Mouse (Mus musculus): ENCODE data around the gene Gdf5. TPM values are rescaled to one million over a fixed set of nuclear protein-coding genes. Genes with fewer than 3 reads are reported as not detected.

Gdf5 gene
- total RNA-seq, 1 experiment = 0.09 TPM

GRCm38 (mm10) chr2:155941697-155942442, 3.3 kb downstream of the Gdf5 start:
- H3K36me3 ChIP-seq (ENCODE audit: control insufficient read depth, insufficient read depth, low read length, poor library complexity, severe bottlenecking) = no peaks in the 10 kb centered on the region
- H3K27ac ChIP-seq (ENCODE audit: insufficient read depth, low read depth, low read length, poor library complexity, severe bottlenecking) = no peak overlapping the region
- no peak for TF ChIP-seq ZC3H11A (IDR thresholded peaks at IDR 0.05; ENCODE audit: borderline replicate concordance, low read depth, low read length)
- TF ChIP-seq CHD2 (IDR thresholded peaks at IDR 0.05; ENCODE audit: low read depth, low read length) = no peak
- no peak for TF ChIP-seq ZNF384 (IDR thresholded peaks at IDR 0.05; ENCODE audit: low read depth, low read length)
- no peak for TF ChIP-seq MAFK (IDR thresholded peaks at IDR 0.05; ENCODE audit: insufficient read depth, low read depth, low read length)
- TF ChIP-seq HCFC1 (IDR thresholded peaks at IDR 0.05; ENCODE audit: borderline replicate concordance, insufficient read depth, low read length) = no peak
- peak overlapping the region; percentile 23 to 47; a peak in 3 of 4 replicates for H3K4me3 ChIP-seq (ENCODE audit: insufficient read depth in 1 of 2, low read depth in 1 of 2, low read length in 2 of 2, poor library complexity in 1 of 2, severe bottlenecking in 1 of 2)
- H3K4me1 ChIP-seq (ENCODE audit: control insufficient read depth in 2 of 2, insufficient read depth in 2 of 2, low read length in 2 of 2, poor library complexity in 1 of 2) = peaks cover 1 to 12% of the 10 kb centered on the region in 2 experiments; a peak in 1 of 4 replicates
- H3K9ac ChIP-seq (ENCODE audit: insufficient read depth, low read depth, low read length, poor library complexity, severe bottlenecking) = peak overlapping the region; percentile 15
- H3K9me3 ChIP-seq (ENCODE audit: control insufficient read depth, insufficient read depth, low read depth, low read length) = no peaks in the 10 kb centered on the region
- in situ Hi-C loops (cut with MboI; ENCODE audit: low sequenced_read_pairs in 2 of 2, unreplicated experiment in 2 of 2) = no loop called here
- no peak for DNase-seq (ENCODE audit: low read depth, low spot score)

GRCm38 (mm10) chr2:155940681-155941080, 4.5 kb downstream of the Gdf5 start, which contains the start of gene Gm15557:
Gene Gm15557 (plus strand): TSS chr2:155940728.
- no peaks in the 10 kb centered on the region for H3K36me3 ChIP-seq (ENCODE audit: control insufficient read depth, insufficient read depth, low read length, poor library complexity, severe bottlenecking)
- H3K27ac ChIP-seq (ENCODE audit: insufficient read depth, low read depth, low read length, poor library complexity, severe bottlenecking) = no peak within 1 kb of the TSS
- H3K9me3 ChIP-seq (ENCODE audit: control insufficient read depth, insufficient read depth, low read depth, low read length) = no peaks in the 10 kb centered on the region
- no peak for DNase-seq (ENCODE audit: low read depth, low spot score)
- TF ChIP-seq CHD2 (IDR thresholded peaks at IDR 0.05; ENCODE audit: low read depth, low read length) (no peak), MAFK (IDR thresholded peaks at IDR 0.05; ENCODE audit: insufficient read depth, low read depth, low read length) (no peak), HCFC1 (IDR thresholded peaks at IDR 0.05; ENCODE audit: borderline replicate concordance, insufficient read depth, low read length) (no peak), ZC3H11A (IDR thresholded peaks at IDR 0.05; ENCODE audit: borderline replicate concordance, low read depth, low read length) (no peak), ZNF384 (IDR thresholded peaks at IDR 0.05; ENCODE audit: low read depth, low read length) (no peak)
- H3K4me1 ChIP-seq (ENCODE audit: control insufficient read depth in 2 of 2, insufficient read depth in 2 of 2, low read length in 2 of 2, poor library complexity in 1 of 2) = peaks cover 0 to 12% of the 10 kb centered on the region in 2 experiments; a peak in 1 of 4 replicates
- H3K4me3 ChIP-seq (ENCODE audit: insufficient read depth in 1 of 2, low read depth in 1 of 2, low read length in 2 of 2, poor library complexity in 1 of 2, severe bottlenecking in 1 of 2) = no peak within 1 kb of the TSS
- in situ Hi-C loops (cut with MboI; ENCODE audit: low sequenced_read_pairs in 2 of 2, unreplicated experiment in 2 of 2) = no loop called here
- no peak within 1 kb of the TSS for H3K9ac ChIP-seq (ENCODE audit: insufficient read depth, low read depth, low read length, poor library complexity, severe bottlenecking)

- DNase-seq (ENCODE audit: low read depth, low spot score) = no peak
- H3K27ac ChIP-seq (ENCODE audit: insufficient read depth, low read depth, low read length, poor library complexity, severe bottlenecking) = no peak overlapping the region
- no peaks in the 10 kb centered on the region for H3K9me3 ChIP-seq (ENCODE audit: control insufficient read depth, insufficient read depth, low read depth, low read length)
- TF ChIP-seq ZNF384 (IDR thresholded peaks at IDR 0.05; ENCODE audit: low read depth, low read length) = no peak
- TF ChIP-seq HCFC1 (IDR thresholded peaks at IDR 0.05; ENCODE audit: borderline replicate concordance, insufficient read depth, low read length) = no peak
- no peak for TF ChIP-seq CHD2 (IDR thresholded peaks at IDR 0.05; ENCODE audit: low read depth, low read length)
- no peak for TF ChIP-seq MAFK (IDR thresholded peaks at IDR 0.05; ENCODE audit: insufficient read depth, low read depth, low read length)
- TF ChIP-seq ZC3H11A (IDR thresholded peaks at IDR 0.05; ENCODE audit: borderline replicate concordance, low read depth, low read length) = no peak
- H3K9ac ChIP-seq (ENCODE audit: insufficient read depth, low read depth, low read length, poor library complexity, severe bottlenecking) = no peak overlapping the region
- H3K4me1 ChIP-seq (ENCODE audit: control insufficient read depth in 2 of 2, insufficient read depth in 2 of 2, low read length in 2 of 2, poor library complexity in 1 of 2) = peaks cover 0 to 10% of the 10 kb centered on the region in 2 experiments; a peak in 1 of 4 replicates
- in situ Hi-C loops (cut with MboI; ENCODE audit: low sequenced_read_pairs in 2 of 2, unreplicated experiment in 2 of 2) = no loop called here
- H3K4me3 ChIP-seq (ENCODE audit: insufficient read depth in 1 of 2, low read depth in 1 of 2, low read length in 2 of 2, poor library complexity in 1 of 2, severe bottlenecking in 1 of 2) = no peak overlapping the region
- no peaks in the 10 kb centered on the region for H3K36me3 ChIP-seq (ENCODE audit: control insufficient read depth, insufficient read depth, low read length, poor library complexity, severe bottlenecking)
Observed at GRCm38 (mm10) chr2:155939897-155940529, 5.2 kb downstream of the Gdf5 start.

GRCm38 (mm10) chr2:155929531-155930442, 15.4 kb downstream of the Gdf5 start, which contains the start of gene Uqcc1:
Gene Uqcc1 (minus strand): TSS chr2:155930310.
- no peaks in the 10 kb centered on the region for H3K9me3 ChIP-seq (ENCODE audit: control insufficient read depth, insufficient read depth, low read depth, low read length)
- no peaks in the 10 kb centered on the region for H3K36me3 ChIP-seq (ENCODE audit: control insufficient read depth, insufficient read depth, low read length, poor library complexity, severe bottlenecking)
- H3K4me1 ChIP-seq (ENCODE audit: control insufficient read depth in 2 of 2, insufficient read depth in 2 of 2, low read length in 2 of 2, poor library complexity in 1 of 2) = peaks cover 0 to 2% of the 10 kb centered on the region in 2 experiments; a peak in 1 of 4 replicates
- peak; percentile 95 for DNase-seq (ENCODE audit: low read depth, low spot score)
- peak within 1 kb of the TSS; percentile 79 for H3K9ac ChIP-seq (ENCODE audit: insufficient read depth, low read depth, low read length, poor library complexity, severe bottlenecking)
- TF ChIP-seq MAFK (IDR thresholded peaks at IDR 0.05; ENCODE audit: insufficient read depth, low read depth, low read length) (no peak), HCFC1 (IDR thresholded peaks at IDR 0.05; ENCODE audit: borderline replicate concordance, insufficient read depth, low read length) (peak; percentile 78; the same call in 1 of the 2 replicates), CHD2 (IDR thresholded peaks at IDR 0.05; ENCODE audit: low read depth, low read length) (peak; percentile 76; the same call in 1 of the 2 replicates), ZC3H11A (IDR thresholded peaks at IDR 0.05; ENCODE audit: borderline replicate concordance, low read depth, low read length) (no peak), ZNF384 (IDR thresholded peaks at IDR 0.05; ENCODE audit: low read depth, low read length) (0 out of 2 replicates have a peak, but pooled peaks have one; percentile 27)
- peak within 1 kb of the TSS; percentile 78 for H3K27ac ChIP-seq (ENCODE audit: insufficient read depth, low read depth, low read length, poor library complexity, severe bottlenecking)
- H3K4me3 ChIP-seq (ENCODE audit: insufficient read depth in 1 of 2, low read depth in 1 of 2, low read length in 2 of 2, poor library complexity in 1 of 2, severe bottlenecking in 1 of 2) = peak within 1 kb of the TSS; percentile 85 to 90
- in situ Hi-C loops (cut with MboI; ENCODE audit: low sequenced_read_pairs in 2 of 2, unreplicated experiment in 2 of 2) = no loop called here
